Mouse (Mus musculus) CH12.LX (cell line): Measurements from ENCODE around the gene C2cd3. TPM values are rescaled to one million over a fixed set of nuclear protein-coding genes. Genes with fewer than 3 reads are reported as not detected.

Experiments used
- DNase-seq: peaks from one replicate; pipeline ENCODE4 v3.0.0-alpha.2; 2013; ENCODE audit errors: extremely low read depth
- H3K27ac ChIP-seq: 2 replicates; pipeline ENCODE4 v1.5.1; 2012; ENCODE audit warnings: low read depth, mild to moderate bottlenecking, control low read depth, moderate library complexity; ENCODE audit not compliant: insufficient read depth
- H3K27me3 ChIP-seq: replicated peaks from 2 replicates; pipeline ENCODE3; 2012; ENCODE audit warnings: inconsistent platforms
- H3K36me3 ChIP-seq, 2 experiments: replicated peaks in 1 of 2; 2 replicates each; pipeline versions ENCODE3 to v1.6.1; 2012; ENCODE audit warnings: inconsistent platforms in 1 of 2, low read length in 1 of 2, mild to moderate bottlenecking in 1 of 2, mixed read lengths in 1 of 2, moderate library complexity in 1 of 2; ENCODE audit not compliant: control insufficient read depth in 1 of 2, insufficient read depth in 1 of 2
- H3K4me1 ChIP-seq, 2 experiments: 2 replicates each; pipeline ENCODE4 v1.6.1; 2012; ENCODE audit warnings: inconsistent platforms in 1 of 2, moderate library complexity in 1 of 2; ENCODE audit not compliant: insufficient read depth in 2 of 2, control insufficient read depth in 1 of 2
- H3K4me2 ChIP-seq: 2 replicates; pipeline ENCODE4 v1.6.1; 2012; ENCODE audit warnings: low read depth, mild to moderate bottlenecking, control low read depth; ENCODE audit not compliant: poor library complexity, insufficient read depth, severe bottlenecking
- H3K4me3 ChIP-seq, 3 experiments: fragments of 150-350 bp in 1 of 3; sonication (generic) in 1 of 3; replicated peaks in 1 of 3; 2 replicates each; pipeline versions ENCODE3 to v1.5.1; 2011 to 2012; ENCODE audit warnings: low read depth in 2 of 3, low read length in 2 of 3, mild to moderate bottlenecking in 2 of 3, moderate library complexity in 2 of 3, control low read depth in 1 of 3, improper control_type of control experiment in 1 of 3, inconsistent platforms in 1 of 3, mixed read lengths in 1 of 3; ENCODE audit not compliant: poor library complexity in 1 of 3
- H3K79me2 ChIP-seq: replicated peaks from 2 replicates; pipeline ENCODE4 v1.6.1; 2012; ENCODE audit warnings: mild to moderate bottlenecking, moderate library complexity; ENCODE audit not compliant: control insufficient read depth, poor library complexity, insufficient read depth, severe bottlenecking; ENCODE audit errors: extremely low read depth
- H3K9ac ChIP-seq: 2 replicates; pipeline ENCODE4 v1.6.1; 2012; ENCODE audit warnings: low read depth, mild to moderate bottlenecking, control low read depth, moderate library complexity; ENCODE audit not compliant: insufficient read depth
- H3K9me3 ChIP-seq: replicated peaks from 2 replicates; pipeline ENCODE3; 2012; ENCODE audit warnings: low read length, inconsistent platforms, mixed read lengths
- BHLHE40 ChIP-seq: IDR thresholded peaks from 2 replicates; pipeline ENCODE4 v1.6.1; 2011; ENCODE audit warnings: mild to moderate bottlenecking, low read depth, low read length, improper control_type of control experiment
- CHD2 ChIP-seq: IDR thresholded peaks from 2 replicates; pipeline ENCODE4 v1.6.1; 2011; ENCODE audit warnings: low read length, improper control_type of control experiment
- CTCF ChIP-seq, 2 experiments: IDR thresholded peaks in 1 of 2; conservative IDR thresholded peaks in 1 of 2; 2 replicates each; pipeline ENCODE4 v1.5.1; 2011 to 2012; ENCODE audit warnings: low read depth in 2 of 2, low read length in 2 of 2, improper control_type of control experiment in 1 of 2, inconsistent platforms in 1 of 2, mild to moderate bottlenecking in 1 of 2, moderate library complexity in 1 of 2
- E2F4 ChIP-seq: IDR thresholded peaks from 2 replicates; pipeline ENCODE4 v1.6.1; 2011; ENCODE audit warnings: low read depth, low read length, improper control_type of control experiment; ENCODE audit not compliant: insufficient replicate concordance
- IRF4 ChIP-seq: IDR thresholded peaks from 2 replicates; pipeline ENCODE4 v1.6.1; 2014; ENCODE audit warnings: low read depth, mild to moderate bottlenecking, inconsistent platforms, low read length, improper control_type of control experiment
- JUN ChIP-seq: IDR thresholded peaks from 2 replicates; pipeline ENCODE4 v1.6.1; 2011; ENCODE audit warnings: low read depth, mild to moderate bottlenecking, low read length, improper control_type of control experiment, moderate library complexity; ENCODE audit not compliant: insufficient read depth
- MAX ChIP-seq: IDR thresholded peaks from 2 replicates; pipeline ENCODE4 v1.6.1; 2011; ENCODE audit warnings: low read length, improper control_type of control experiment
- MEF2A ChIP-seq: IDR thresholded peaks from 2 replicates; pipeline ENCODE4 v1.6.1; 2014; ENCODE audit warnings: low read depth, mild to moderate bottlenecking, inconsistent platforms, low read length, improper control_type of control experiment, borderline replicate concordance
- NELFE ChIP-seq: IDR thresholded peaks from 2 replicates; pipeline ENCODE4 v1.6.1; 2011; ENCODE audit warnings: low read depth, low read length, improper control_type of control experiment
- PAX5 ChIP-seq: IDR thresholded peaks from 2 replicates; pipeline ENCODE4 v1.6.1; 2012; ENCODE audit warnings: low read length, inconsistent platforms, mixed read lengths
- POLR2A ChIP-seq: IDR thresholded peaks from 2 replicates; pipeline ENCODE4 v1.6.1; 2011; ENCODE audit warnings: low read depth, mild to moderate bottlenecking, improper control_type of control experiment, low read length
- POLR2AphosphoS2 ChIP-seq: IDR thresholded peaks from 2 replicates; pipeline ENCODE4 v1.6.1; 2011; ENCODE audit warnings: low read depth, low read length, improper control_type of control experiment
- RAD21 ChIP-seq: IDR thresholded peaks from 2 replicates; pipeline ENCODE4 v1.6.1; 2011; ENCODE audit warnings: low read depth, mild to moderate bottlenecking, low read length, improper control_type of control experiment, moderate library complexity
- TBP ChIP-seq: conservative IDR thresholded peaks from 2 replicates; pipeline ENCODE4 v1.6.1; 2011; ENCODE audit warnings: low read depth, low read length, improper control_type of control experiment
- TCF12 ChIP-seq: IDR thresholded peaks from 2 replicates; pipeline ENCODE4 v1.6.1; 2014; ENCODE audit warnings: low read depth, mild to moderate bottlenecking, inconsistent platforms, low read length, improper control_type of control experiment
- UBTF ChIP-seq: IDR thresholded peaks from 2 replicates; pipeline ENCODE4 v1.6.1; 2012; ENCODE audit warnings: low read depth, mild to moderate bottlenecking, inconsistent platforms, low read length, improper control_type of control experiment, moderate library complexity
- USF1 ChIP-seq: IDR thresholded peaks from 2 replicates; pipeline ENCODE4 v1.6.1; 2014; ENCODE audit warnings: low read depth, mild to moderate bottlenecking, inconsistent platforms, low read length, improper control_type of control experiment
- USF2 ChIP-seq: conservative IDR thresholded peaks from 2 replicates; pipeline ENCODE4 v1.6.1; 2011; ENCODE audit warnings: low read depth, low read length, improper control_type of control experiment
- ZKSCAN1 ChIP-seq: IDR thresholded peaks from 2 replicates; pipeline ENCODE4 v1.6.1; 2012; ENCODE audit warnings: low read depth, inconsistent platforms, low read length, improper control_type of control experiment, borderline replicate concordance
- dilution Hi-C: fragments of 300-500 bp; cut with MboI; formaldehyde crosslinking; loops from 2 replicates; pipeline ENCODE4 v1.14.3; 2020; ENCODE audit warnings: low sequenced_read_pairs; ENCODE audit not compliant: extremely low pct_unique_long_range_greater_than_20kb, extremely low pct_ligation_motif_present
- in situ Hi-C: fragments of 300-500 bp; cut with MboI; formaldehyde crosslinking; loops from 3 replicates; pipeline ENCODE4 v1.14.3; 2019; ENCODE audit warnings: low sequenced_read_pairs, low pct_ligation_motif_present, low pct_unique_long_range_greater_than_20kb, mixed read lengths
- polyA plus RNA-seq: library from polyadenylated mRNA; unstranded; fragments of >175 nt; gene quantifications from 2 replicates; pipeline ENCODE4 v1.2.1, GENCODE M21; 2012; ENCODE audit warnings: low read depth; ENCODE audit not compliant: insufficient read length
- total RNA-seq, 2 experiments: library from RNA; depleted of rRNA; stranded (reverse); fragments of 300-350 nt in 1 of 2; fragments of >200 nt in 1 of 2; gene quantifications; 2 replicates each; pipeline ENCODE4 v1.2.3; 2012 to 2014

C2cd3 gene
- total and polyA plus RNA-seq, 3 experiments = 11.7 to 25.0 (median 16.7) TPM

- H3K4me2 ChIP-seq = no peak overlapping the region
- no peak overlapping the region for H3K4me3 ChIP-seq
- dilution Hi-C loops = no loop called here
- in situ Hi-C loops = no loop called here
- H3K79me2 ChIP-seq = peaks cover 25% of the 10 kb centered on the region
- H3K27ac ChIP-seq = no peak overlapping the region
- peaks cover 15 to 67% of the 10 kb centered on the region in 2 experiments for H3K4me1 ChIP-seq
- H3K27me3 ChIP-seq = no peaks in the 10 kb centered on the region
- peaks cover 44 to 73% of the 10 kb centered on the region in 2 experiments for H3K36me3 ChIP-seq
- H3K9ac ChIP-seq = no peak overlapping the region
- no peaks in the 10 kb centered on the region for H3K9me3 ChIP-seq
- DNase-seq = no peak
- TF ChIP-seq CHD2 (no peak), BHLHE40 (no peak), IRF4 (no peak), CTCF (conservative IDR thresholded peaks at IDR 0.05 in 1 of 2, IDR thresholded peaks at IDR 0.05 in 1 of 2; ENCODE audit: low read depth in 2 of 2, low read length in 2 of 2) (no peak), TBP (no peak), TCF12 (no peak), NELFE (no peak), ZKSCAN1 (no peak), MAX (no peak), JUN (no peak), PAX5 (no peak), UBTF (no peak), MEF2A (no peak), RAD21 (no peak), POLR2A (no peak), E2F4 (no peak)
Observed at GRCm38 (mm10) chr7:100497982-100498381, 125.9 kb downstream of the C2cd3 start.

- dilution Hi-C loops (no loop called here), in situ Hi-C loops (no loop called here)
- DNase-seq = no peak
- Histone ChIP-seq H3K4me2 (no peak overlapping the region), H3K27me3 (no peaks in the 10 kb centered on the region), H3K27ac (no peak overlapping the region), H3K4me3 (no peak overlapping the region), H3K36me3 (peaks cover 44 to 84% of the 10 kb centered on the region in 2 experiments), H3K79me2 (peaks cover 15% of the 10 kb centered on the region; the same call in 1 of the 2 replicates), H3K9me3 (no peaks in the 10 kb centered on the region), H3K4me1 (peaks cover 23 to 82% of the 10 kb centered on the region in 2 experiments), H3K9ac (no peak overlapping the region)
- TF ChIP-seq POLR2AphosphoS2 (no peak), MEF2A (no peak), USF1 (no peak), USF2 (no peak), MAX (no peak), IRF4 (no peak)
Observed at GRCm38 (mm10) chr7:100499465-100499864, 127.4 kb downstream of the C2cd3 start.
